Comparison of ENCODE assay signal across 14 mouse cellular contexts in the genomic region with DNA sequence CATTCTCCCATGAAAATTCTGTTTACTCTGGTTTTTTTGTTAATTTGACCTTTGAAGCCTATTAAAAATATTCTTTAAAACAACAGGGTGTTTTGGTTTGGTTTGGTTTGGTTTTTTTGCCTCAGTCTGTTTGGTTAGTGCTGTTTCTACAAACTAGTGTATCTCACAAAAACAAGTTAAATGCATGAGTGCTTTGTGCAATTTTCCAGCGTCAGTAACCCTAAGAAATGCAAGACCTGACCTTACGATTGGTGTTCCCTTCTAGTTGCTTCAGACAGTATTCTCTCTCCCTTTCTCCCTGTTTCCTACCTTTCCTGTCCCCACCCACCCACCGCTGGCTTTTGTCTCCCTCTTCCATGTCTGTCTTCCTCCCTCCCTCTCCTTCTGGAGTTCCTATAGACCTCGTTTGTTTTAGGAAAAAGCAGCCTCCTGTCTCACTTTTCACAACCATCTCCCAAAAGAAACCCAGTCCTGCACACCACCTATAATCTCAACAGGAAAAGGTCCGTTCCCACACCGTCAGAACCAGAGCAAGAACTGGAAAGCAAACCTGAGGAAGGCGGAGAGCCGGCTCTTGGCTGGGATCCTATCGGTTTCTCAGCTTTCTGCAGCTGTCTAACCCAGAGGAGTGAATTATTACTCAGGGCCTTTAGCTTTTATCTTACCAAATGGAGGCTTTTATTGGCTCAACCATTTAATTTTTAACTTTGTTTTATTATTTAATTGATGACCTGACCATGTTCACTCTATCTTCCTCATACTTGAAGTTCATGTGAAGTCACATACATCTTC. TPM values are rescaled to one million over a fixed set of nuclear protein-coding genes. Genes with fewer than 3 reads are reported as not detected.
DNase-seq lines count a peak whose midpoint lies in the region; ATAC-seq and TF ChIP-seq lines count a peak whose summit lies in the region.
"Had no signal": no experiment of that assay in that cellular context is flagged by ENCODE, and none has a peak within 500 bp of the region (broad histone marks: within the 10 kb centered on the region; RNA-seq: fewer than 3 reads in every experiment).

A gene (minus strand): TSS at position 634 of the 792 bp plus-strand sequence.

- H3K27ac ChIP-seq in liver, adult 2 months (replicated peaks; ENCODE audit: insufficient read depth, low read depth, low read length): peak within 1 kb of the TSS; percentile 90
- H3K27ac ChIP-seq in heart, postnatal 0 days (ENCODE audit: low read depth): peak within 1 kb of the TSS; percentile 61
- H3K27ac ChIP-seq in kidney, postnatal 0 days: peak within 1 kb of the TSS; percentile 75
- H3K27ac ChIP-seq: forebrain, embryonic 12.5 days had no signal

- H3K4me2 ChIP-seq in heart, postnatal 0 days (ENCODE audit: low read depth, low read length): no peak within 1 kb of the TSS
- H3K4me2 ChIP-seq in kidney, postnatal 0 days (ENCODE audit: low read length): peak within 1 kb of the TSS; percentile 32
- H3K4me2 ChIP-seq: forebrain, embryonic 12.5 days had no signal

- peak; percentile 81 for DNase-seq in liver, adult 2 months (ENCODE audit: extremely low read depth, low read depth, low spot score)
- DNase-seq in liver: no peak
- peak; percentile 34 for DNase-seq in heart, postnatal 0 days (ENCODE audit: low spot score)
- DNase-seq in kidney, postnatal 0 days (ENCODE audit: low spot score): peak; percentile 63
- DNase-seq in ovary, postnatal 14 days (ENCODE audit: low spot score): no peak
- DNase-seq in layer of hippocampus, postnatal 36 days: no peak
- DNase-seq in ovary, adult 18-20 months (ENCODE audit: low spot score): no peak
- DNase-seq: gastrocnemius, postnatal 36 days; lung, postnatal 4 days; thymus, adult 2 months had no signal

- peaks cover 35% of the 10 kb centered on the region for H3K4me1 ChIP-seq in liver, adult 2 months (ENCODE audit: control insufficient read depth, insufficient read depth, low read length)
- peaks cover 19% of the 10 kb centered on the region for H3K4me1 ChIP-seq in heart, postnatal 0 days (ENCODE audit: control insufficient read depth, insufficient read depth)
- peaks cover 17% of the 10 kb centered on the region for H3K4me1 ChIP-seq in kidney, postnatal 0 days (replicated peaks; ENCODE audit: insufficient read depth, low read length)
- H3K4me1 ChIP-seq: forebrain, embryonic 12.5 days had no signal

- peak within 1 kb of the TSS; percentile 52 for H3K4me3 ChIP-seq in liver, adult 2 months (ENCODE audit: insufficient read depth, low read depth, low read length)
- H3K4me3 ChIP-seq in heart, postnatal 0 days (ENCODE audit: low read depth, low read length): no peak within 1 kb of the TSS
- no peak within 1 kb of the TSS for H3K4me3 ChIP-seq in kidney, postnatal 0 days (replicated peaks; ENCODE audit: low read depth, low read length)
- H3K4me3 ChIP-seq: forebrain, embryonic 12.5 days had no signal

- no peak for TF ChIP-seq POLR2A in liver, adult 2 months (IDR thresholded peaks at IDR 0.05; ENCODE audit: extremely low read depth, insufficient read depth, low read length)

- no peaks in the 10 kb centered on the region for H3K27me3 ChIP-seq in liver, adult 2 months (ENCODE audit: control insufficient read depth, insufficient read depth, low read length)
- H3K27me3 ChIP-seq in heart, postnatal 0 days (ENCODE audit: control insufficient read depth, insufficient read depth, low read length): no peaks in the 10 kb centered on the region
- no peaks in the 10 kb centered on the region for H3K27me3 ChIP-seq in kidney, postnatal 0 days (ENCODE audit: insufficient read depth, low read length)
- H3K27me3 ChIP-seq: forebrain, embryonic 12.5 days had no signal

- no peak for TF ChIP-seq CTCF in liver, adult 2 months (IDR thresholded peaks at IDR 0.05; ENCODE audit: low read depth, low read length)
- TF ChIP-seq CTCF in heart, postnatal 0 days (IDR thresholded peaks at IDR 0.05; ENCODE audit: low read depth): no peak
- TF ChIP-seq CTCF in kidney, postnatal 0 days (IDR thresholded peaks at IDR 0.05; ENCODE audit: low read depth): no peak

- no peaks in the 10 kb centered on the region for H3K36me3 ChIP-seq in liver, adult 2 months (ENCODE audit: control insufficient read depth, insufficient read depth, low read length)
- no peaks in the 10 kb centered on the region for H3K36me3 ChIP-seq in heart, postnatal 0 days (replicated peaks; ENCODE audit: control insufficient read depth, insufficient read depth, low read length)
- no peaks in the 10 kb centered on the region for H3K36me3 ChIP-seq in kidney, postnatal 0 days (ENCODE audit: insufficient read depth, low read length)
- H3K36me3 ChIP-seq: forebrain, embryonic 12.5 days had no signal

- no peak for ATAC-seq in heart, postnatal 0 days (ENCODE audit: insufficient read depth, low read depth)
- no peak; the same call in 1 of the 2 replicates for ATAC-seq in kidney, postnatal 0 days (replicated peaks; ENCODE audit: low FRiP score, low read depth)
- peak; percentile 70 for ATAC-seq in megakaryocyte-erythroid progenitor cell, adult 5-6 weeks (replicated peaks; ENCODE audit: low FRiP score, low TSS enrichment, poor library complexity, severe bottlenecking)
- ATAC-seq: inflammation-experienced regulatory T-cells, adult 6 months had no signal

- TF ChIP-seq EP300 in heart, postnatal 0 days (IDR thresholded peaks at IDR 0.05; ENCODE audit: low read depth): no peak

- H3K9ac ChIP-seq in liver, adult 2 months (ENCODE audit: low read depth, low read length): peak within 1 kb of the TSS; percentile 80
- H3K9ac ChIP-seq in heart, postnatal 0 days (replicated peaks; ENCODE audit: low read depth, low read length): no peak within 1 kb of the TSS
- no peak within 1 kb of the TSS for H3K9ac ChIP-seq in kidney, postnatal 0 days (ENCODE audit: low read depth, low read length)
- H3K9ac ChIP-seq: forebrain, embryonic 12.5 days had no signal

- 6% methylated on average over 9 of the region's 9 CpGs for WGBS in liver, adult 2 months
- 51% methylated on average over 9 of the region's 9 CpGs for WGBS in heart, postnatal 0 days
- WGBS in kidney, postnatal 0 days: 16% methylated on average over 9 of the region's 9 CpGs

- H3K79me2 ChIP-seq in liver, adult 2 months (ENCODE audit: control insufficient read depth, insufficient read depth, low read length): no peaks in the 10 kb centered on the region

- no peaks in the 10 kb centered on the region for H3K9me3 ChIP-seq in heart, postnatal 0 days (replicated peaks; ENCODE audit: control insufficient read depth, low read length)
- no peaks in the 10 kb centered on the region for H3K9me3 ChIP-seq in kidney, postnatal 0 days (replicated peaks; ENCODE audit: low read length)
- H3K9me3 ChIP-seq: forebrain, embryonic 12.5 days had no signal

RNA-seq across cellular contexts. Expression of the gene that starts here (rescaled TPM):
- total RNA-seq in liver, adult 2 months (2014; rRNA removed): 22.4 and 27.4 TPM in 2 replicates
- polyA plus RNA-seq in liver, adult 2 months (2012; rRNA removed): 52.0 and 60.3 TPM in 2 replicates
- not detected in 2 replicates for total RNA-seq in heart, postnatal 0 days (2014; rRNA removed; ENCODE audit: low replicate concordance)
- polyA plus RNA-seq in heart, postnatal 0 days (2015; fragmentation: Nextera tagmentation; extraction: Ambion mirVana): not detected in 2 replicates
- 3.6 and 4.3 TPM in 2 replicates for polyA plus RNA-seq in kidney, postnatal 0 days (2015; fragmentation: Nextera tagmentation; extraction: Ambion mirVana)
- 1.2 TPM in 2 replicates for total RNA-seq in megakaryocyte-erythroid progenitor cell, adult 5-6 weeks (2014; fragmentation: Nextera tagmentation)
- total RNA-seq in megakaryocyte-erythroid progenitor cell, adult 5-6 weeks (2017): 1.0 and 1.3 TPM in 2 replicates
- total RNA-seq in layer of hippocampus, postnatal 36 days (2021): not detected
- total RNA-seq: gastrocnemius, postnatal 36 days; left cerebral cortex, postnatal 25 days had no signal
- polyA plus RNA-seq: forebrain, embryonic 12.5 days had no signal

Comparison
In these comparisons a context has a peak if more than half of its experiments do, and no peak if none do; other contexts are left out.
1. RNA of the gene that starts here (total RNA-seq): 22.4 to 27.4 TPM in liver, adult 2 months; 1.0 to 1.3 TPM in megakaryocyte-erythroid progenitor cell, adult 5-6 weeks, not detected in heart, postnatal 0 days and not detected in layer of hippocampus, postnatal 36 days; every median in the first group is over 10 times any median in the second.
2. RNA of the gene that starts here (polyA plus RNA-seq): 52.0 to 60.3 TPM in liver, adult 2 months; 3.6 to 4.3 TPM in kidney, postnatal 0 days and not detected in heart, postnatal 0 days; every median in the first group is over 10 times any median in the second.
3. DNase-seq: peak in liver, adult 2 months (single experiment) and kidney, postnatal 0 days (single experiment); none in liver (single experiment), ovary, postnatal 14 days (single experiment), layer of hippocampus, postnatal 36 days (0 of 2) and ovary, adult 18-20 months (single experiment).
4. Peak in DNase-seq and H3K27ac ChIP-seq in heart, postnatal 0 days; RNA of the gene not detected or under 1 TPM.
5. Peak in every context shown above with its lines, with median percentiles within 50 percentile points of each other: H3K27ac ChIP-seq.